Mouse (Mus musculus) adipocyte (in vitro differentiated cells): ENCODE results near the gene Prkcq.
"Not testable (repeated sequence)": the region's sequence is repeated elsewhere in the genome, so short reads cannot be mapped to it uniquely, and the experiment has no call there.

ENCODE experiments used
- DNase-seq: peaks from one replicate; pipeline ENCODE4 v3.0.0-alpha.2; 2016; ENCODE audit warnings: low spot score

Prkcq gene

GRCm38 (mm10) chr2:11291570-11292405 is 119.9 kb downstream of the Prkcq start:
- no peak for DNase-seq

- no peak for DNase-seq
These were observed 121.2 kb downstream of the Prkcq start for GRCm38 (mm10) chr2:11293144-11293543.

GRCm38 (mm10) chr2:11294643-11295191 is 122.8 kb downstream of the Prkcq start:
- DNase-seq = no peak

- DNase-seq = no peak
These were observed 126.9 kb downstream of the Prkcq start for GRCm38 (mm10) chr2:11298811-11299210.

- DNase-seq = no peak
These were observed 127.5 kb downstream of the Prkcq start for GRCm38 (mm10) chr2:11299366-11299765.

GRCm38 (mm10) chr2:11300362-11300761 is 128.5 kb downstream of the Prkcq start:
- DNase-seq = no peak

- DNase-seq = peak; percentile 31
These were observed 148.3 kb downstream of the Prkcq start for GRCm38 (mm10) chr2:11320241-11320640.

- no peak for DNase-seq
These were observed 150.5 kb downstream of the Prkcq start for GRCm38 (mm10) chr2:11322396-11322795.

GRCm38 (mm10) chr2:11327280-11327679 is 155.4 kb downstream of the Prkcq start:
- DNase-seq = no peak

- DNase-seq = no peak
These were observed 157.7 kb downstream of the Prkcq start for GRCm38 (mm10) chr2:11329407-11330224.

- DNase-seq = peak; percentile 91
These were observed 159.9 kb downstream of the Prkcq start for GRCm38 (mm10) chr2:11331528-11332446.

GRCm38 (mm10) chr2:11332469-11332868 is 160.6 kb downstream of the Prkcq start:
- no peak for DNase-seq

GRCm38 (mm10) chr2:11333301-11334017 is 161.6 kb downstream of the Prkcq start:
- peak; percentile 35 for DNase-seq

GRCm38 (mm10) chr2:11336320-11336719 is 164.4 kb downstream of the Prkcq start:
- DNase-seq = no peak

GRCm38 (mm10) chr2:11338931-11339839 is 167.3 kb downstream of the Prkcq start:
- DNase-seq = peak; percentile 97

- DNase-seq = no peak
These were observed 172.8 kb downstream of the Prkcq start for GRCm38 (mm10) chr2:11344691-11345090.

- DNase-seq = not testable (repeated sequence)
These were observed 174.5 kb downstream of the Prkcq start for GRCm38 (mm10) chr2:11346419-11346818.

GRCm38 (mm10) chr2:11347791-11348190 is 175.9 kb downstream of the Prkcq start:
- no peak for DNase-seq
